Mouse (Mus musculus) inflammation-experienced regulatory T-cells, adult 6 months (primary cell): ENCODE measurements around the gene Mcu. TPM values are rescaled to one million over a fixed set of nuclear protein-coding genes. Genes with fewer than 3 reads are reported as not detected.

ENCODE experiments used
- ATAC-seq: one replicate; pipeline ENCODE4 v1.8.0; 2017
- polyA plus RNA-seq, 3 experiments: library from polyadenylated mRNA; unstranded; fragments of 100-300 nt; shearing (Covaris generic); gene quantifications; one replicate each; pipeline ENCODE4 v1.2.1; 2017

Mcu gene
- polyA plus RNA-seq, 3 experiments from 2014 or later, result 20.2 to 36.2 (median 30.8) TPM

DNA sequence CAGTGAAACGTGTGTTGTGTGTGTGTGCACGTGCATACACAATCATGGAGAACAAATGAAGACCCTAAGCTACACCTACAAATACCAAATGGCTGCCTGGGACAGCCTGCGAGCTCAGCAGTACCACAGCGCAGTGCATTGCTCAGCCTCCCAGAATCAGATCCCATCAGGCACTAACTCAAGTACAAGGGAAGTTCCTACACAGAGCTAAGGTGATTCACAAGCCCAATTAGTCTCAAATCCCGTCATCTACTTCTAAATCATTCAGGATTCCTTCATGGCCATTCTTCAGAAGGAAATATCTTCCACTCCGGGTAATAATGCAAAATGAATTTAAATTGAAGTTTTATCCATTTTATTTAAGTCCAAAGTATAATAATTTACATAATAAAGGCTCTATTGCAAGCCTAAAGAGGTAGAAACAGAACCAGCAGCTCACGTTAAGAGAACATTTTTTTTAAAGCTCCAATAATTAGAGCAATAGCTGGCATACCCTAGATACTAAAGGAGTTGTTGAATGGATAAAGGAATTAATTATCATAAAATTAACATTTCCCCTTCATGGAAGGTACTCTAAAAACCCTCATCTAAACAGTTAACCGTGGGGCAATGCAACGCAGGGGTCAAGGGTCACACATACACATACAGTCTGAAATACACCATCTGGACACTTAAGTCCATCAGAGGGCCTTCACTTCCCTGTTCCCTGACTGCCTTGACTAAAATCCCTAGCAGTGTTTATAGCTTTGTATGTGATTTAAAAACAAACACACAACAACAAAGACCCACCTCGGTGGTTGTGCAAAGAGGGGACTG lies 47.6 kb downstream of the Mcu start:
- ATAC-seq, result no peak

DNA sequence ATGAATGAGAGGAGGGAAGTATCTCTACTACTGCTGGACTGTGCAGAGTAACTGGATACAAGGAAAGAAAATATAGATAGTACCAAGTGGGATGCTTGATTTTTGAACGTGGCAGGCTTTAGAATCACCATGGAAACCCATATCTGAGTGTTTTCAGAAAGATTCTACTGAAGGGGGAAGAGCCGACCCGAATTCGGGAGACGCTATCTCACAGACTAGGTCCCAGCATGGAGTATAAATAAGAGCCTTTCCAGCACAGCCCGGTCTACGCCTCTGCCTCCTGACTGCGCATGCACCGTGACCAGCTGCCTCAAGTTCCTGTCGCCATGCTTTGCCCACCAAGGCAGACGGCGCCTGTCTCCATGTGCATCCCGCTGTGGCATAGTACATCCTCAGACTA lies 49.5 kb downstream of the Mcu start:
- ATAC-seq, result no peak

DNA sequence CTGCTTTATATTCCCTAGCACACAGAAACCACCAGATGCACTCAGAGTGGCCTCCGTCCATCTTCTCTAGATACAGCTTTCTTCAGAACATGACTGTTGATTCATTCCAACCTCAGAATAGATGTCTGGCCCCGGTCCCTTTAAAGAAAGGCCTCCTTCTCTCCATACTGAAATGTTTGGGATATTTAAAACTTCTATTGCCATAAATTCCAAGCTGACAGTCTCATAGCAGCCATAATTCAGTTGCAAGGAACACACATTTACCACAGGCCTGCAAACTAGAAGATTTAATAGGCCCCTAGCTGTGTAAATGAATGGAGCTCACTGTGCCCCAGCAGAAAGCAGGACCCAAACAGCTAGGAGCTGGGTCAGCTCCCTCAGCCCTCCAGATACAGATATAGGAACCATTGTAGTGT lies 50.5 kb downstream of the Mcu start:
- ATAC-seq, result no peak

DNA sequence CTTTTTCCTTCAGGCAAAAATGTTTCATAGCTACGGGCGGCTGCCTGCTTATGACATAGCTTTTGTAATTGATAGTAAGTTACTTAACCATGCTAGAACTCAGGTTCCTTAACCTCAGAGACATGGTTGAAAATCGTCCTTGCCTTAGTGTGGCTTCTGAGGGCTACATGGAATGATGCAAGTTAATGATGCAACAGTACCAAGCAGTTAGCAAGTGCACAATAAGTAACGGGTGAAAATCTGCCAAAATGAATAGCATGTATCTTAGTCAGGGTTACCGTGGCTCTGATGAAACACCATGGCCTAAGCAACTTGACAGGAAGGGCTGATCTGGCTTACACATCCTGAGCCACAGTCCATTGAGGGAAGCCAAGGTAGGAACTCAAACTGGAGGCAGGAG lies 51.9 kb downstream of the Mcu start:
- no peak for ATAC-seq

DNA sequence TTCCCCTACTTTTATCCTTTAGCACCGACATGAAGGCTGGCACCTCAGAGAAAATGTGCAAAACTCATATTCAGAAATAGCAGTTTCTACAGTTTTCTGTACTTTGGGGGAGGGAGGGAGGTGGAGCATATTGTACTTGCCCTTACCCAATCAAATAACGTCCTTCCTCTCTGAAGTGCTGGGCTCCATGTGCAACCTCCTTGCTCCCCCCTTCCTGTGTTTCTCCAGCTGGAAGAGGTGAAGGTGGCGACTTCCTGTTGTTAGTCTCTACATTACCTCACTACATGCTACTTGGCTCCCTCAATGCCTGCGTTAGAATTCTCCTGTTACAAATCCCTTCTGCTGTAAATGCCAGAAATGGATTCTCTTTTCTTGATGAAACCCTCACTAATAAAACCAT lies 54.0 kb downstream of the Mcu start:
- ATAC-seq, result peak; percentile 60

DNA sequence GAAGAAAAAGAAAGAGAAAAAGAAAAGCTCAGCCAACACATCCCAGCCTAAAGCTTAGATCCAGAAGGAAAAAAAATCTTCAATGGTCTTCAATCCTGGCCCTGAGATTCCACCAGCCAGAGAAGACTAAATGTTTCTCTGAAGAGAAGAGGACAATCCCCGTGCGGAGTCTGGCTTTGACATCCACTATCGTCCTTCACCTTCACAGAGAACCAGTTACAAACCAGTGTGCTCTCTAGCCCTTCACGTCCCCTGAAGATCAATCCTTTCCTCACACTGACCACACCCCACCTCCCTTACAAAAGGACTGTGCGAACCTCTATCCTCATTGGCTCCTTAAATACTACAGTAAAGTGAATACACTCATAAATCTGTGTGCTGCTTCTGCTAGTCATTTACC lies 56.4 kb downstream of the Mcu start:
- ATAC-seq, result no peak

DNA sequence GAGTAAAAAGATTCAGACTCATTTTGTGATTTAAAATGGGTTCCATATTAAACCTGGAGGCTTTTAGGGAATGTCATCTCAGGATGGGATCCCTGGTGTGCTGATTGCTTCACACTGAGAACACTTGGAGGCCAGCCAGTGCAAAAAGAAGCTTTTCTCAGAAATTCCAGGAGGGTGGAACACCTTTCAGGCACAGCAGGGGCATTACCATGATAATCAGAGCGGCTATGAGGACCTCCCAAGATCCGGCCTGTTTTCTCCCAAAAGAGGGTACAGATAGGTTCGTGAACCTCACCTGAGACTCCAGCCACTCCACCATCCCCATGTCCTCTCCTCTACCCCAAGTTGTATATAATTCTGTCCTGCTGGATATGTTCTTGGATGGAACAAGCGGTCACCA lies 57.9 kb downstream of the Mcu start:
- no peak for ATAC-seq

DNA sequence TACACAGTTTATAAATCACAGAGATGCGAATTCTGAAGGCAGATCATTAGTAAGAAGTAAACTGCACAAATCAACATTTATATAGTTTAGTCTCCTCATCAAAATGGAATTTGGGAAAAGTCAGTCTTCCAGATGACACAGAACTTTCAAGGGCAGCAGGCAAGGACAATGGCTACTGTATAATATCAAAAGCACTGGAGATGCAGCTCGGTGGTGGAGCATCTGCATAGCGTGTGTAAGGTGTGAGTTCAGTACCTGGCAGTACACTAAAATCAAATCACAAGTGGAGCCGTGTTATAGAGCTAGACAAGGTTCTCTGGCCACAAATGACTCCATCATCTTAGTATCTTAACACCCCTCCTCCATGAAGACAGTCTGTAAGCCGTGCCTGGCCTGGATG lies 58.3 kb downstream of the Mcu start:
- no peak for ATAC-seq

DNA sequence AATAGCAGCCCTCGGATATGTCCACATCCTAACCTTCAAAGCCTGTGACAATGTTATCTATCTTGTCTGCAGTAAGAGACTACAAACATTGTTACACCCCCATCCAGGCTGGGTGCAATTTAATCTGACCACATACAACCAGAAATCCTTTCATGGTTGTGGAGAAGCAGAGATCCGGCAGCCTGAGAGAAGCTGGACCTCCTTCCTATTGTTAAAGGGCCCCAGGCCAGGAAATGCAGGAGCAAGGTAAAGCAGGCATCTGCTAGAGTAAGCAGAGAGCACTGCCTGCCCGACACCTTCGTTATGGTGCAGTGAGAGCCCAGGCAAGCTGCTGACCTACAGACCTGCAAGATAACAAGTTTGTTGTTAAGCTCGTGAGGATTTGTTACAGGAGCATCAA lies 60.0 kb downstream of the Mcu start:
- ATAC-seq, result no peak

DNA sequence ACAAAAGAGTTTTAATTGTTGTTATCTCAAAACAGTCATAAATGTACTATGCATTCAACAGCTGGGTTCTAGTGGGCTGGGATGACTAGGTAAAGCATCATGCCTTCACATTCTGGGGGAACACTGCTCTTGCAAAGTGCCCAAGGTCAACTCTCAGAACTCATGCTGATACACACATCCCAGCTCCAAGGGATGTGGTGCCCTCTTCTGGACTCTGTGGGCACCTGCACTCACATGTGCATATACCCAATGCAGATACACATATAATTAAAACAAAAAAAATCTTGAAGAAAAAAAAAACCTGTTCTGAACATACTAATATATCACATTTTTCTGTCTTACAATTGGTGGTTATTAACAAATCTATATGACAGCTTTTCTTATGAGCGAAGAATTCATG lies 62.2 kb downstream of the Mcu start:
- no peak for ATAC-seq

DNA sequence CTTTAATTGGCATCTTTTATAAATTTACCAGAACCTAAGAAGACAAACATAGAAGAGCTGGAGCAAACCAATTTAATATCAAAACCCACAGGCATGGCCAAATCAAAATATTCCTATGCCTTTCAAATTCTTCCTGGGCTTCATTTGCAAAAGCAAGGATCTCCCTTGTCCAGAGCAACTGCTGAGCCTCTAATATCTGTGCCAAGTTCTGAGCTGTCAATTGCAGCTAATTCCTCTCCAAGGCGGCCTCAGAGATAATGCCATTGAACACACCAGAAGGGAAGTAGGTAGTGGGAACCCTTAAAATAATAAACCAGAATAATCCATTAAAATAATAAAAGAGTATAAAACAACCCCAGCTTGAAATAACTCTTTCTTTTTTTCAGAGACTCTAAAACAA lies 64.0 kb downstream of the Mcu start:
- ATAC-seq, result no peak

DNA sequence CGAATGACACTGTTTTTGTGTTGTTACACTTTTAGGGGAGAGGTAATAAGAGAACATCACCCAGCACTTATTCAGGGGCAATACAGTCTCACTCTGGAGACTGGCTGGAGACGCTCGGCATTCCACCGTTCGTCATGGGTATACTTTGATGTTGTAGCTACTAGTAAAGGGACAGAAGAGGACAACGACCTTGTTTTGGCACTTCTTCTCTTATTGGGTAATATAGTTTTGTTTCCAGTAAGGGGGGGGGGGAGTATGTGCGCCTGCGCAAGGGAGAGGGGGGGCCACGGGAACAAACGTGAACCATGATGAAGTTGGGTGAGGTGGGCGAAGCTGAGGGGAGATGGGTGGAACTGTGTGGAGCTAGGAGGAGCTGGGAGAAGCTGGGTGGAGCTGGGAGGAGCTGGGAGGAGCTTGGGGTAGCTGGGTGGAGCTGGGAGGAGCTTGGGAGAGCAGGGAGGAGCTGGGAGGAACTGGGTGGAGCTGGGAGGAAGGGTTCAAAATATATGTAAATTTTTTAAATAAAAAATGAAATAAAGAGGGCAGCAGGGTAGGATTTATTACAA lies 67.6 kb downstream of the Mcu start:
- ATAC-seq, result no peak

DNA sequence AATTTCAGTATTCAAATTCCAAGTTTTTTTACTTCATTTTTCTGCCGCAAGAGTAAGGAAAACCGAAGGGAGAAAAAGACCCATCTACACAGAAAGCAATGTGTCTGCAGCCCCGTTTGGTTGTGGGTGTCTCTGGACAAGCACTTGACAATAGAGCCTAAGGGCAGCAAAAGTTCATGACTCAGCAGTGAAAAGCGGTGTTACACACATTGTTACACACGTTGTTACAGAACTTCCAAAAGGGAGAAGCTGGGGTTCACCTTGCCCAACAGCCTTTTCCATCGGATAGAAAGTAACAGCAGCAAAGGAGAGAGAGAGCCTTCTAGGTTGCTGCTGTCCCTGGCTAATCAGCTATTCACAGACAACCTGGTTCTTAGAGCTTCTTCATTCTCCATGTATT lies 68.3 kb downstream of the Mcu start:
- no peak for ATAC-seq

DNA sequence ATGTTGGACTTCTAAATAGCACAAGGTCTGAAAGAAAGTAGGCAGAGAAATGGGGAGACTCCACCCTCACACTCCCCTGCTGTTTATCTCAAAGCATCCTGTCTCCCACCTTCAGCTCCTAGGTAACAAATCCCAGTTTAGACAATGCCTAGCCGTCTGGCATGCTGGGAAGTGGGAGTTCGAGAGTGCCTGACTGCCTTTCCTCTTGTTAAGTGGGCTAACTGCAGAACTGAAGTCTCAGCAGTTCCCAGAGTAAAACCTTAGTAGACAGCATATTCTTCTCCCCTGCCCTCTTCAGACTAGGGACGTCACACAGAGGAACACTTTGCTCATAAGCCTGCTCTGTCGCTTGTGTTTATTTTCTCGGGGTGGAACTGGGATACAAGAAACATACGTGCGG lies 69.1 kb downstream of the Mcu start:
- ATAC-seq, result no peak

DNA sequence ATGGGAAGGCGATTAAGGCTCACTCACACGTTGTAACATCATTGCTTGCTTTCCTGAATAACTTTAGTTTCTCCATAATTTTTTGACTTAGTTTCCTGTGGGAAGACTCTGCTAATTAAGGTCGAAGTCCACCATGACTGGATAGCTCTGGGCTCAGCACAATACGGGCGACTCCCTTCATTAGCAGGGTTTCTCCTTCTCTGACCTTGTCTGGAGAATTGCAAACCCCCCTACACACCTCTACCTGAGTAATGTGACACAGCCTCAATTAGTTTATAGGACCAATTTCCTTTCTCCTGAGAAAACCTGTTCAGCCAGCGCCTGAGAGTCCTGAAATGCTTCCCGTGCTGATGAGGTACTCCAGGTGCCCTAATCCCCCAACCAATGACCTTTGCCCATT lies 71.3 kb downstream of the Mcu start:
- no peak for ATAC-seq

DNA sequence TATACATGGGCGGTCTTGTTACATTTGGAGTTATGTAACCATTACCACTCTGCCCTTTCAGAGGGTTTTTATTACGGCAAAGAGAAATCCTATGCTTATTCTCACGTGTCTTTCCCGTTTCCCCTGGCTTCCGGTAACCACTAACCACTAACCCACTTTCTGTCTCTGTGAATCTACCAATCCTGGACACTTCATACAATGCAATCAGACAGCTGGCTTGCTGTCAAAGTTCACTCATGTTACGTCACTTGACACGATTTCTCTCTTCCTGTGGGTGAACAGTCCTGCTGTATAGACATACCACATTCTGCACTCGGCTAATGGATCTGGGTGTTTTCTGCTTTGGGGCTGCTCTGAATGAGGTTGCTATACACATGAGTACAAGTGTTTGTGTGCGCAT lies 73.1 kb downstream of the Mcu start:
- no peak for ATAC-seq

DNA sequence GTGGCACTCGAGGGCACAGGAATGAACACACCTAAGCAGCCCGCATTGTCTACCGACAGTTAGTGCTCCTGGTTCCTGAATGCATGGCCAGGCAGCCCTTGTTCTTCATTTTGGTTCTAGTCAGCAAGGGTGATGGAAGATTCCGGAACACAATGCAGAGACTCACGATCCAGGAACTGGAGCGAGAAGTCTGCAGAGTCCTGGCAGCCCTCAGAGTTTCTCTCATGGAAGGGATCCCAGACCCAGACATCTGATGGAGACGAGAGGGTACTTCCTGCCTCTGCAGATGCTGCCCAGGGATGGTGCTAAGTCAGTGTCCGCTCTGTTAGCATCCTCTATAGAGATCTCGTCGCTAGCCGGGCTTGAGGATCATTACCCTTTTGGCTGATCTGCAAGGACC lies 75.0 kb downstream of the Mcu start:
- no peak for ATAC-seq

DNA sequence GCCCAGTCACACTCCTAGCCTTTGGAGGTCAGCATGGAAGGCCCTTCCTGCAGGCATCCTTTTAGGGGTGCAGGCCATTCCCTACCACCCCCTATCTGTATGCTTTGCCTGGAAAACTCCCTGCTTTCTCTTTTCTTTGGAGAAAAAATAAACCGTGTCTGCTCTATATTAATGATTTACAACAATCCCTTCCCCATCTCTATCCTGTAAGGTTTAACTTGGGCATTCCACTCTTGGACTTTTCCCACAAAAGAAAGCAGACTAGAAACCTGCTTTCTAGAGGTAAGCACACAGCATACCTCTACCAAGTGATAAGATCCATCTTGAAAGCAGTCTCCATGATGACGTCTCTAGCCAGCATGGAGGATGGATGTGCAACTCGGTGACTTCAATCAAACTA lies 75.9 kb downstream of the Mcu start:
- no peak for ATAC-seq

DNA sequence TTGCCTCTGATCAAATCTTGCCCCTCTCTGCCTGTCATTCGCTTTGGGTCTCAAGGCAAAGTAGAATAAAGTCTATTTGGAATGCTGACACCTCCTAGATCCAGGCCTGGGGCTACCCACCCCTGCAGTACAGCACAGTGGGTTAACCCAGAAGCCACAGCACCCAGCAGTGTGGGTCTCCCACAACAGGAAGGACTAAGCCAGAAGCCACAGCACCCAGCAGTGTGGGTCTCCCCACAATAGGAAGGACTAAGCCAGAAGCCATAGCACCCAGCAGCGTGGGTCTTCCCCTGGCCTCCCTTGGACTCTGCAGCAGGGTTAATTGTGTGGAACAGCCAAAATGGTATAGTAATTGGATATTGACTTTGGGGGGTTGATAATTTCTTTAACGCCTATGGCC lies 76.4 kb downstream of the Mcu start:
- ATAC-seq, result no peak

DNA sequence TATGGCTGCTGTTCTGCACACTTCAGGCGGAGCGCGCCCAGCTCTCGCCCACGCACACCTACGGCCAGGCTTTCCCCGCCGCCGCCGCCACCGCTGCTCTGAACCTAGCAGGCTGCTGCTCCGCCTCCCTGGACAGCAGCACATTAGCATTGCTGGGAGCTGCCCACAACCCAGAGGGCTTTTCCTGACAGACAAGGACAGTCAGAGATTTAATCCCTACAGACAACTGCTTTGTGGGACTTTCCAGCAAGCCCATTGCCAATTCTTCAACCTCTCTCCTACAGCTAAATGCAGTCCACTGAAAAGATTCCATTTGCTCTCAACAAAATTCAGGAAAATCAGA lies 77.0 kb downstream of the Mcu start:
- ATAC-seq, result peak; percentile 69

DNA sequence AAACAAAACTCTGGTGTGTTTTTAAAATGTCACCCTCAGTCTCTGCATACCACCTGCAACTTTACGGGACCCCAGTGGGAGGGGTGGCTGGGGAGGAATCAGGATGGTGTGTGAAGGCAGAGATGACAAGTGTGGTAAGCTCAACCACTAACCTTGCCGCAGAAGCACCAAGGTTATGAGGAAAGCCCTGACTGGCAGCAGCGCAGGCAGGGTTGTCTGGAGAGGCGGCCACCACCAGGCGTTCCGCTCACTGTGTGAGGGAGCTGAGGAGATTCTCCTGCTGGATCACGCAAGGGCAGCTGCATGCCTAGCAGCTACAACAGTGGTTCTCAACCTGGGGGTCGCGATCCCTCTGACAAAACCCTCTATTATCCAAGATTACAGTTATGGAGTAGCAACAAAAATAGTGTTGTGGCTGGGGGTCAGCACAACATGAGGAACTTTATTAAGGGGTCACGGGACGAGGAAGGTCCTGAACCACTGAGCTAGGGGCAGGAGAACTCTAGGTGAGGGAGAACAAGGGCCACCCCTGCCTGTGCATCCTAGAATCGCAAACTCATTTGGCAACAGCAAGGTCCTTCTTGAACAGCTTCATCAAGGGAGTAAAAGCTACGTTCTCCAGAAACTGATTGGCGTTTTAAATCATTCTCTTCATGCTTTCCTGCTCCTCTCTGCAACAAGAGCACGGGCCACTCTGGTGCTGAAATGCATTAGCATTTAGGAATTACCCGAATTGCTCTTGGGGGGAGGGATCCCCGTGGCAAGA lies 77.5 kb downstream of the Mcu start:
- ATAC-seq, result no peak

DNA sequence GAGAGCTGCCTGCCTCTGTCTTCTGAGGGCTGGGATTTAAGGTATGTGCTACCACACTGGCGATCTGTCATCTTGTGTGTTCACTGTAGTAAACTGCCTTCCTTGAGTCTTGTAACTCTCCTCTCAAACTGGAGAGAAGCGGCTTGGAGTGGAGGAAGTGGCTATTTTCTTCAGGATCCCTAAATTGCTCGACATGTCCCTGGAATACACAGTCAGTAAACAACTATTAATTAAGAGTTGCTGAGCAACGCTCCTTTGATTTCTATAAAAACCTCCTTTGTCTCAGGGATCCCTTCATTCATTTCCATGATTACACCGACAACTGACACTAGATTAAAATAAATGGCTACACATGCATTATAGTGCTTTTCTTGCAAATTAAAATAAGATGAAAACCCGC lies 78.4 kb downstream of the Mcu start:
- ATAC-seq, result no peak

DNA sequence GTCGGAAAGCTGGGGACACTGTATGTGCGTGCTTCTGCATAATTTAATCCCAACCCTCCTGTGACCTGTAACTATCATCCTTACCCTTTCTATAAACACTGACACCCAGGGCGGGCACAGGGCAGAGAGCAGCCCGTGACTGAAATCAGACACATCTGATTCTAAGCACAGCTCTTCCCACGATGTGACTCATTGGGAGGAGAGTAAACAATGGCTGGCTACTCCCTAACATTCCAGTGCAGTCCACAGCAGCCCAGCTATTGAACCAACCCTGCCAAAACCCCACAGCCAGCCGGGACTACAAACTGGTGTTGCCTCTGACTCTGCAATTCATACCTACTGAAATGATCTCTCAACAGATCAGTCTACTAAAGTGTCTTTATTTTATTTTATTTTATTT lies 78.9 kb downstream of the Mcu start:
- no peak for ATAC-seq

DNA sequence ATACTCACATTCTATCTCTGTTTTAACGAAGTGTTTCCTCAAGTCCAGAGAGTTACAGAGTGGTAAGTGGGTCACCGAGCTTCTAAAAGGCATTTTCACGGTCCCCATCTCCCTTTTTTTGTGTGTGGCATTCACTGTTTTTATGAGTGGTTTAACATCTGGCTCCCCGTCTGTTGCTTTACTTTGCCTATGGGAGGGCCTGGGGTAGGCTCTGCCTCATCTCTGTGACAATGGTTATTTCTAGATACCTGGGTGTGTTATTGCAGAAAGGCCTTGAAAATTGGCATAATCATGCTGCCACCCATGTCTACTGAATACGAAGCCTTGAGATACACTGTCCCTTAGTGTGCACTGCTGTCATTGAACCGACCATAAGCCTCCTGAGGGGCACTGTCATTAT lies 84.2 kb downstream of the Mcu start:
- ATAC-seq, result no peak
